Mouse (Mus musculus) CH12.LX (cell line): ENCODE data around the gene Akap8. TPM values are rescaled to one million over a fixed set of nuclear protein-coding genes. Genes with fewer than 3 reads are reported as not detected.

ENCODE experiments used
- DNase-seq: peaks from one replicate; pipeline ENCODE4 v3.0.0-alpha.2; 2013; ENCODE audit errors: extremely low read depth
- H3K27ac ChIP-seq: 2 replicates; pipeline ENCODE4 v1.5.1; 2012; ENCODE audit warnings: low read depth, mild to moderate bottlenecking, control low read depth, moderate library complexity; ENCODE audit not compliant: insufficient read depth
- H3K27me3 ChIP-seq: replicated peaks from 2 replicates; pipeline ENCODE3; 2012; ENCODE audit warnings: inconsistent platforms
- H3K36me3 ChIP-seq, 2 experiments: replicated peaks in 1 of 2; 2 replicates each; pipeline versions ENCODE3 to v1.6.1; 2012; ENCODE audit warnings: inconsistent platforms in 1 of 2, low read length in 1 of 2, mild to moderate bottlenecking in 1 of 2, mixed read lengths in 1 of 2, moderate library complexity in 1 of 2; ENCODE audit not compliant: control insufficient read depth in 1 of 2, insufficient read depth in 1 of 2
- H3K4me1 ChIP-seq, 2 experiments: 2 replicates each; pipeline ENCODE4 v1.6.1; 2012; ENCODE audit warnings: inconsistent platforms in 1 of 2, moderate library complexity in 1 of 2; ENCODE audit not compliant: insufficient read depth in 2 of 2, control insufficient read depth in 1 of 2
- H3K4me2 ChIP-seq: 2 replicates; pipeline ENCODE4 v1.6.1; 2012; ENCODE audit warnings: low read depth, mild to moderate bottlenecking, control low read depth; ENCODE audit not compliant: poor library complexity, insufficient read depth, severe bottlenecking
- H3K4me3 ChIP-seq, 3 experiments: fragments of 150-350 bp in 1 of 3; sonication (generic) in 1 of 3; replicated peaks in 1 of 3; 2 replicates each; pipeline versions ENCODE3 to v1.5.1; 2011 to 2012; ENCODE audit warnings: low read depth in 2 of 3, low read length in 2 of 3, mild to moderate bottlenecking in 2 of 3, moderate library complexity in 2 of 3, control low read depth in 1 of 3, improper control_type of control experiment in 1 of 3, inconsistent platforms in 1 of 3, mixed read lengths in 1 of 3; ENCODE audit not compliant: poor library complexity in 1 of 3
- H3K79me2 ChIP-seq: replicated peaks from 2 replicates; pipeline ENCODE4 v1.6.1; 2012; ENCODE audit warnings: mild to moderate bottlenecking, moderate library complexity; ENCODE audit not compliant: control insufficient read depth, poor library complexity, insufficient read depth, severe bottlenecking; ENCODE audit errors: extremely low read depth
- H3K9ac ChIP-seq: 2 replicates; pipeline ENCODE4 v1.6.1; 2012; ENCODE audit warnings: low read depth, mild to moderate bottlenecking, control low read depth, moderate library complexity; ENCODE audit not compliant: insufficient read depth
- H3K9me3 ChIP-seq: replicated peaks from 2 replicates; pipeline ENCODE3; 2012; ENCODE audit warnings: low read length, inconsistent platforms, mixed read lengths
- BHLHE40 ChIP-seq: IDR thresholded peaks from 2 replicates; pipeline ENCODE4 v1.6.1; 2011; ENCODE audit warnings: mild to moderate bottlenecking, low read depth, low read length, improper control_type of control experiment
- CHD1 ChIP-seq: IDR thresholded peaks from 2 replicates; pipeline ENCODE4 v1.6.1; 2012; ENCODE audit warnings: low read depth, low read length, improper control_type of control experiment, inconsistent platforms
- CHD2 ChIP-seq: IDR thresholded peaks from 2 replicates; pipeline ENCODE4 v1.6.1; 2011; ENCODE audit warnings: low read length, improper control_type of control experiment
- CTCF ChIP-seq, 2 experiments: IDR thresholded peaks in 1 of 2; conservative IDR thresholded peaks in 1 of 2; 2 replicates each; pipeline ENCODE4 v1.5.1; 2011 to 2012; ENCODE audit warnings: low read depth in 2 of 2, low read length in 2 of 2, improper control_type of control experiment in 1 of 2, inconsistent platforms in 1 of 2, mild to moderate bottlenecking in 1 of 2, moderate library complexity in 1 of 2
- E2F4 ChIP-seq: IDR thresholded peaks from 2 replicates; pipeline ENCODE4 v1.6.1; 2011; ENCODE audit warnings: low read depth, low read length, improper control_type of control experiment; ENCODE audit not compliant: insufficient replicate concordance
- HCFC1 ChIP-seq: IDR thresholded peaks from 2 replicates; pipeline ENCODE4 v1.6.1; 2012; ENCODE audit warnings: low read depth, mild to moderate bottlenecking, inconsistent platforms, low read length, improper control_type of control experiment
- MEF2A ChIP-seq: IDR thresholded peaks from 2 replicates; pipeline ENCODE4 v1.6.1; 2014; ENCODE audit warnings: low read depth, mild to moderate bottlenecking, inconsistent platforms, low read length, improper control_type of control experiment, borderline replicate concordance
- NRF1 ChIP-seq: IDR thresholded peaks from 2 replicates; pipeline ENCODE4 v1.6.1; 2014; ENCODE audit warnings: low read depth, mild to moderate bottlenecking, inconsistent platforms, low read length, improper control_type of control experiment, moderate library complexity
- POLR2AphosphoS2 ChIP-seq: IDR thresholded peaks from 2 replicates; pipeline ENCODE4 v1.6.1; 2011; ENCODE audit warnings: low read depth, low read length, improper control_type of control experiment
- RAD21 ChIP-seq: IDR thresholded peaks from 2 replicates; pipeline ENCODE4 v1.6.1; 2011; ENCODE audit warnings: low read depth, mild to moderate bottlenecking, low read length, improper control_type of control experiment, moderate library complexity
- SMC3 ChIP-seq: IDR thresholded peaks from 2 replicates; pipeline ENCODE4 v1.6.1; 2011; ENCODE audit warnings: low read depth, low read length, improper control_type of control experiment
- TBP ChIP-seq: conservative IDR thresholded peaks from 2 replicates; pipeline ENCODE4 v1.6.1; 2011; ENCODE audit warnings: low read depth, low read length, improper control_type of control experiment
- UBTF ChIP-seq: IDR thresholded peaks from 2 replicates; pipeline ENCODE4 v1.6.1; 2012; ENCODE audit warnings: low read depth, mild to moderate bottlenecking, inconsistent platforms, low read length, improper control_type of control experiment, moderate library complexity
- USF1 ChIP-seq: IDR thresholded peaks from 2 replicates; pipeline ENCODE4 v1.6.1; 2014; ENCODE audit warnings: low read depth, mild to moderate bottlenecking, inconsistent platforms, low read length, improper control_type of control experiment
- ZKSCAN1 ChIP-seq: IDR thresholded peaks from 2 replicates; pipeline ENCODE4 v1.6.1; 2012; ENCODE audit warnings: low read depth, inconsistent platforms, low read length, improper control_type of control experiment, borderline replicate concordance
- ZNF384 ChIP-seq: IDR thresholded peaks from 2 replicates; pipeline ENCODE4 v1.6.1; 2012; ENCODE audit warnings: low read depth, low read length, improper control_type of control experiment, inconsistent platforms
- dilution Hi-C: fragments of 300-500 bp; cut with MboI; formaldehyde crosslinking; loops from 2 replicates; pipeline ENCODE4 v1.14.3; 2020; ENCODE audit warnings: low sequenced_read_pairs; ENCODE audit not compliant: extremely low pct_unique_long_range_greater_than_20kb, extremely low pct_ligation_motif_present
- in situ Hi-C: fragments of 300-500 bp; cut with MboI; formaldehyde crosslinking; loops from 3 replicates; pipeline ENCODE4 v1.14.3; 2019; ENCODE audit warnings: low sequenced_read_pairs, low pct_ligation_motif_present, low pct_unique_long_range_greater_than_20kb, mixed read lengths
- polyA plus RNA-seq: library from polyadenylated mRNA; unstranded; fragments of >175 nt; gene quantifications from 2 replicates; pipeline ENCODE4 v1.2.1, GENCODE M21; 2012; ENCODE audit warnings: low read depth; ENCODE audit not compliant: insufficient read length
- total RNA-seq, 2 experiments: library from RNA; depleted of rRNA; stranded (reverse); fragments of 300-350 nt in 1 of 2; fragments of >200 nt in 1 of 2; gene quantifications; 2 replicates each; pipeline ENCODE4 v1.2.3; 2012 to 2014

The Akap8 gene
- total and polyA plus RNA-seq, 3 experiments: 62.5 to 146 (median 75.2) TPM

GRCm38 (mm10) chr17:32298125-32298524 is 22.9 kb downstream of the Akap8 start:
- no peak for DNase-seq
- dilution Hi-C loops: no loop called here
- no peak overlapping the region for H3K4me2 ChIP-seq
- in situ Hi-C loops: no loop called here
- peak in 1 of 2 experiments; percentile 11; a peak in 1 of 4 replicates for TF ChIP-seq CTCF (conservative IDR thresholded peaks at IDR 0.05 in 1 of 2, IDR thresholded peaks at IDR 0.05 in 1 of 2; ENCODE audit: low read depth in 2 of 2, low read length in 2 of 2)
- TF ChIP-seq E2F4: no peak
- H3K27ac ChIP-seq: no peak overlapping the region
- H3K79me2 ChIP-seq: no peaks in the 10 kb centered on the region
- peaks cover 0 to 5% of the 10 kb centered on the region in 2 experiments for H3K36me3 ChIP-seq
- no peaks in the 10 kb centered on the region for H3K27me3 ChIP-seq
- H3K4me3 ChIP-seq: no peak overlapping the region
- no peak overlapping the region for H3K9ac ChIP-seq
- H3K9me3 ChIP-seq: no peaks in the 10 kb centered on the region
- H3K4me1 ChIP-seq: no peaks in the 10 kb centered on the region

DNA sequence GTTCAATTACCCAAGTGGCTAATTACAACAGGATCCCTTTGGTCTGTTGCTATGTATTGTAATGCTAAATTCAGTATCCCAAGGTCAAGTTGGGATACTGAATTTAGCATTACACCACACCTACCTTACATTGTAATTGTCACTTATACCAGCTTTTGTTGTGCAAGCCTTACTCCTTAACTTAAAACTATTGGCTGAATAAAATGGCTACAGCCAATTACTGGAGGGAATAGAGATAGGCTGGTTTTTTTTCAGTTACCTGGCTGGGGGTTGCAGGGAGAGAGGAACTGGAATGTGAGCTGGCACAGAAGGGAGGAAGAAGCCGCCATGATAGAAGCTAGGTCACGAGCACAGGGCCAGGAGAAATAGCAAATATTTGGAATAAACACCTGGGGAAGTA is 25.1 kb downstream of the Akap8 start:
- no peak overlapping the region for H3K4me2 ChIP-seq
- dilution Hi-C loops (no loop called here), in situ Hi-C loops (no loop called here)
- no peak for TF ChIP-seq TBP
- no peak for TF ChIP-seq POLR2AphosphoS2
- TF ChIP-seq CHD2: no peak
- TF ChIP-seq MEF2A: no peak
- TF ChIP-seq ZNF384: no peak
- no peak for TF ChIP-seq RAD21
- no peak for TF ChIP-seq CHD1
- TF ChIP-seq SMC3: no peak
- no peak for TF ChIP-seq HCFC1
- no peak for TF ChIP-seq BHLHE40
- no peak for TF ChIP-seq UBTF
- no peak for TF ChIP-seq NRF1
- no peak for TF ChIP-seq CTCF (conservative IDR thresholded peaks at IDR 0.05 in 1 of 2, IDR thresholded peaks at IDR 0.05 in 1 of 2; ENCODE audit: low read depth in 2 of 2, low read length in 2 of 2)
- no peak for TF ChIP-seq USF1
- TF ChIP-seq ZKSCAN1: no peak
- H3K27me3 ChIP-seq: no peaks in the 10 kb centered on the region
- no peak overlapping the region for H3K9ac ChIP-seq
- no peak for DNase-seq
- H3K4me1 ChIP-seq: 0 out of 4 replicates have a peak, but pooled peaks cover 0 to 7% of the 10 kb centered on the region in 2 experiments
- peaks cover 0 to under 1% of the 10 kb centered on the region in 2 experiments for H3K36me3 ChIP-seq
- H3K4me3 ChIP-seq: no peak overlapping the region
- no peak overlapping the region for H3K27ac ChIP-seq
- H3K9me3 ChIP-seq: peaks cover 2% of the 10 kb centered on the region
- H3K79me2 ChIP-seq: no peaks in the 10 kb centered on the region
